ENCODE assay signal across 23 mouse cellular contexts in genomic region chr11:86386576-86386975, GRCm38 (mm10). TPM values are rescaled to one million over a fixed set of nuclear protein-coding genes. Genes with fewer than 3 reads are reported as not detected.
DNase-seq lines count a peak whose midpoint lies in the region; ATAC-seq and TF ChIP-seq lines count a peak whose summit lies in the region.
"Had no signal": no experiment of that assay in that cellular context is flagged by ENCODE, and none has a peak within 500 bp of the region (broad histone marks: within the 10 kb centered on the region; RNA-seq: fewer than 3 reads in every experiment).

No protein-coding gene starts in this region.

- WGBS in bone marrow, adult 2 months: 81% methylated on average over 10 of the region's 10 CpGs
- WGBS in forebrain, embryonic 16.5 days: 50% methylated on average over 10 of the region's 10 CpGs
- 70% methylated on average over 10 of the region's 10 CpGs for WGBS in midbrain, embryonic 14.5 days

- intact Hi-C loops in left cerebral cortex, postnatal 4 days (cut with DNase I): no loop called here

- no peak for DNase-seq in frontal cortex, postnatal 25 days (ENCODE audit: low spot score in 2 of 2)
- peak; percentile 42 for DNase-seq in left cerebral cortex, postnatal 4 days
- no peak for DNase-seq in left cerebral cortex, adult 8-10 months (ENCODE audit: low spot score in 2 of 2)
- no peak for DNase-seq in midbrain, embryonic 14.5 days
- DNase-seq: cerebellum, adult 11-12 months; embryo, embryonic 11 days; heart, postnatal 36 days; kidney, adult 11 months; kidney, postnatal 10 days had no signal

- peak overlapping the region; percentile 10; the same call in 1 of the 2 replicates for H3K4me2 ChIP-seq in forebrain, embryonic 16.5 days (ENCODE audit: low read length)
- H3K4me2 ChIP-seq in midbrain, embryonic 14.5 days (ENCODE audit: low read length): no peak overlapping the region
- H3K4me2 ChIP-seq: embryonic facial prominence, embryonic 15.5 days; heart, embryonic 13.5 days; liver, embryonic 12.5 days; lung, embryonic 14.5 days; midbrain, embryonic 11.5 days; neural tube, embryonic 15.5 days had no signal

- no peak for TF ChIP-seq CTCF in bone marrow, adult 2 months (IDR thresholded peaks at IDR 0.05; ENCODE audit: control insufficient read depth, insufficient read depth, low read length)

- ATAC-seq in frontal cortex, adult (ENCODE audit: low TSS enrichment): 0 out of 2 replicates have a peak, but pooled peaks have one; percentile 16
- peak; percentile 65 for ATAC-seq in forebrain, embryonic 16.5 days
- no peak for ATAC-seq in midbrain, embryonic 14.5 days (ENCODE audit: low FRiP score, low TSS enrichment)
- ATAC-seq: CD4-positive, CD25-positive, alpha-beta regulatory T cell, adult 4 months; hindbrain, embryonic 16.5 days; liver, embryonic 12.5 days had no signal

- no peaks in the 10 kb centered on the region for H3K27me3 ChIP-seq in forebrain, embryonic 16.5 days (replicated peaks; ENCODE audit: control insufficient read depth, insufficient read depth, low read length)
- H3K27me3 ChIP-seq in midbrain, embryonic 14.5 days (ENCODE audit: control insufficient read depth, insufficient read depth, low read length): no peaks in the 10 kb centered on the region
- H3K27me3 ChIP-seq: embryonic facial prominence, embryonic 15.5 days; heart, embryonic 13.5 days; liver, embryonic 12.5 days; neural tube, embryonic 15.5 days had no signal

- no peak overlapping the region for H3K9ac ChIP-seq in forebrain, embryonic 16.5 days (replicated peaks; ENCODE audit: low read depth, low read length)
- H3K9ac ChIP-seq in midbrain, embryonic 14.5 days (replicated peaks; ENCODE audit: low read length): no peak overlapping the region
- H3K9ac ChIP-seq: embryonic facial prominence, embryonic 15.5 days; heart, embryonic 13.5 days; liver, embryonic 12.5 days; lung, embryonic 14.5 days; neural tube, embryonic 15.5 days had no signal

- no peaks in the 10 kb centered on the region for H3K9me3 ChIP-seq in forebrain, embryonic 16.5 days (ENCODE audit: control insufficient read depth, low read length)
- no peaks in the 10 kb centered on the region for H3K9me3 ChIP-seq in midbrain, embryonic 14.5 days (ENCODE audit: control insufficient read depth, low read length)
- H3K9me3 ChIP-seq: embryonic facial prominence, embryonic 15.5 days; heart, embryonic 13.5 days; liver, embryonic 12.5 days; neural tube, embryonic 15.5 days had no signal

- peaks cover 2% of the 10 kb centered on the region; the same call in 1 of the 2 replicates for H3K4me1 ChIP-seq in bone marrow, adult 2 months (ENCODE audit: control insufficient read depth, insufficient read depth, low read length)
- H3K4me1 ChIP-seq in forebrain, embryonic 16.5 days (replicated peaks; ENCODE audit: control insufficient read depth, insufficient read depth, low read length): peaks cover 8% of the 10 kb centered on the region
- H3K4me1 ChIP-seq in midbrain, embryonic 14.5 days (ENCODE audit: control insufficient read depth, insufficient read depth, low read length): 0 out of 2 replicates have a peak, but pooled peaks cover 4% of the 10 kb centered on the region
- H3K4me1 ChIP-seq: embryonic facial prominence, embryonic 15.5 days; neural tube, embryonic 15.5 days had no signal

- peak overlapping the region; percentile 48; the same call in 1 of the 2 replicates for H3K27ac ChIP-seq in bone marrow, adult 2 months (ENCODE audit: control insufficient read depth, insufficient read depth, low read depth, low read length, poor library complexity)
- H3K27ac ChIP-seq in forebrain, embryonic 16.5 days (ENCODE audit: low read length): peak overlapping the region; percentile 66
- no peak overlapping the region for H3K27ac ChIP-seq in midbrain, embryonic 14.5 days (replicated peaks; ENCODE audit: low read depth, low read length)
- H3K27ac ChIP-seq: embryonic facial prominence, embryonic 15.5 days; heart, embryonic 13.5 days; liver, embryonic 12.5 days; macrophage; neural tube, embryonic 15.5 days; stomach, postnatal 0 days had no signal

- no peak overlapping the region for H3K4me3 ChIP-seq in bone marrow, adult 2 months (replicated peaks; ENCODE audit: control insufficient read depth, low read depth, low read length)
- H3K4me3 ChIP-seq in forebrain, embryonic 16.5 days (replicated peaks; ENCODE audit: low read length): no peak overlapping the region
- H3K4me3 ChIP-seq in midbrain, embryonic 14.5 days (replicated peaks; ENCODE audit: low read depth, low read length): no peak overlapping the region
- H3K4me3 ChIP-seq: embryonic facial prominence, embryonic 15.5 days; heart, embryonic 13.5 days; liver, embryonic 12.5 days; myocyte; neural tube, embryonic 15.5 days had no signal

- H3K36me3 ChIP-seq in forebrain, embryonic 16.5 days (ENCODE audit: control insufficient read depth, insufficient read depth): no peaks in the 10 kb centered on the region
- H3K36me3 ChIP-seq in midbrain, embryonic 14.5 days (ENCODE audit: control insufficient read depth, insufficient read depth, low read length): no peaks in the 10 kb centered on the region
- H3K36me3 ChIP-seq: embryonic facial prominence, embryonic 15.5 days; heart, embryonic 13.5 days; liver, embryonic 12.5 days; neural tube, embryonic 15.5 days had no signal

- no peak for TF ChIP-seq POLR2A in bone marrow, adult 2 months (IDR thresholded peaks at IDR 0.05; ENCODE audit: borderline replicate concordance, control insufficient read depth, low read depth, low read length)

RNA-seq across cellular contexts. Expression of gene Med13, which starts 29.2 kb away (rescaled TPM):
- total RNA-seq in left cerebral cortex, postnatal 4 days (2021): 10 to 100 TPM; 74.7 to 87.4 TPM
- 10 to 100 TPM; 47.9 to 66.6 (median 55.8) TPM for total RNA-seq in left cerebral cortex, adult 8-10 months (2022)
- polyA plus RNA-seq in bone marrow, adult 2 months (2011; ENCODE audit: insufficient read depth, insufficient read length, low replicate concordance, missing spikeins): 26.2 and 35.6 TPM in 2 replicates
- polyA plus RNA-seq in forebrain, embryonic 16.5 days (2015; fragmentation: Nextera tagmentation; extraction: Ambion mirVana): 13.2 and 15.2 TPM in 2 replicates
- polyA plus RNA-seq in midbrain, embryonic 14.5 days (2014; fragmentation: Nextera tagmentation; extraction: Ambion mirVana): 15.1 and 15.2 TPM in 2 replicates
